Mouse (Mus musculus) ovary, adult 18-20 months (tissue): Measurements from ENCODE around the gene Tinagl1.

Experiments used
- DNase-seq: peaks from one replicate; pipeline ENCODE4 v3.0.0; 2022; ENCODE audit warnings: low spot score, mixed read lengths

Tinagl1 gene

DNA sequence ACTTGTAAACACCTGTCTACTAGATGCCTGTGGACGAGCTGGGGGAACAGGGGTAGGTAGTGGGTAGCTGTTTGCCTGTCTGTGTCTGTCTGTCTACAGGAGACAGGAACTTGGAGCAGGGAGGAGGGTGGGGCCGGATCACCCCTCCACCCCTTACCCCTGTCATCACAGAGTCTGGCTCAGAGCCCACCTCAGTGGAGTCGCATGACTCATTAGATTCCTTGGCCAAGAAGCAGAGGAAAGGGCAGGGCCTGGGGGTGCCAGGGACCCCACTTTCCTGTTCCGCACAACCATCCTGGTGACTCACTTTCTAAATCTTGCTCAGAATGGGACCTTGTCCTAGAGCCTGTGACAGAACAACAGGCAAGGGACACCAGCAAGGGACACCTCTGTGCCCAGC is 2.2 kb upstream of the Tinagl1 start:
- no peak for DNase-seq

DNA sequence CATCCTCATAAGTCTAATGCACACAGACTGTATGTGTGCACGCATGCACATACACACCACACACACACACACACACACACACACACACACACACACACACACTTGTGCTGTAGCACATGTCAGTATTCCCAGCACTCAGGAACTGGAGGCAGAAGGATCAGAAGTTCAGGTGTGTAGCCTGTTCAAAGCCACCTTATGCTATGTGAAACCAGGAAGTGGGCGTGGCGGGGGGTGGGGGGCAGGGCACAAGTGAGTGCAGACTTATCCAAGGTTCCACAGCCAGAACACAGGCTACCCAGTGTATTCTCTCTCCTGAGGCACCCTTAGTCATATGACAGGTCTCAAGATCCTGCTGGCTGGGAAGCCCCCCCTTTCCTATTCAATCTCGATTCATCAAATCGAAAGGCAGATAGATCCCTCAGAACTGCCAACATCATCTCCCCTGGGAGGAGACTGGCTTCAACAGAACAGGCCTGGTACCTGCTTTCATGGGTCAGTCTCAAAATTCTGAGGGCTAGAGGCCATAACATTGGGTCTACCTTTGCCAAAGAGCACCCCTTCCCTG is 1.3 kb upstream of the Tinagl1 start:
- DNase-seq: no peak

DNA sequence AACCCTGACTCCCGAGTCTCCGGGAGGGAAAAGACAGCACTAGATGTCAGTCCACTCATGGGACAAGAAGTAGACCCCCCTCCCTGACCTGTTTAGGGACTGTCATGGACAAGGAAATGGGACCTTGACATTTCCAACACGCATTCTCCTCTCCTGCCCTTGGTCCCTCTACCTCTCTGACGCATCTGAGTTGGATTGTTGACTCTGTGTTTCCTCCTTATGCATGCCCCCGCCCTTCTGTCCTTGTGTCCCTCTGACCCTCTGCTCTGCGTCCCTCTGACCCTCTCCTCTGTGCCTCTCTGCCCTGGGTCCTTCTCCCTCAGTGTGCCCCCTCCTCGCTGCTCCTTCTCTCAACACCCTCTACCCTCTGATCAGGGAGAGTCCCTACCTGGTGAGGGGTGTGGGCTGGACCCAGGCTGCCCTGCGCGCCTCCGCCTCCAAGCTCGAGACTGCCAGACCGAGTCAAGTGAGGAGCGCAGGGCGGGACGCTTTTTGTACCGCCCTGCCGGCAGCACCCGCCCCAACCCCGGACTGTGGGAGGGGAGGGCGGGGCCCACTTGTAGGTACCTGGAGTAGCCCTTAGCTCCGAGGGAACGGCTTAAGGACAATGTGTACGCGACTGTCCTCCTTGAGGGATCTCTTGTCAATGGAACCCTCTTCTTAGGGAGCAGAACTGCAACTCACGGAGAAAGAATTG is 439 bp downstream of the Tinagl1 start:
- DNase-seq: peak; percentile 39

DNA sequence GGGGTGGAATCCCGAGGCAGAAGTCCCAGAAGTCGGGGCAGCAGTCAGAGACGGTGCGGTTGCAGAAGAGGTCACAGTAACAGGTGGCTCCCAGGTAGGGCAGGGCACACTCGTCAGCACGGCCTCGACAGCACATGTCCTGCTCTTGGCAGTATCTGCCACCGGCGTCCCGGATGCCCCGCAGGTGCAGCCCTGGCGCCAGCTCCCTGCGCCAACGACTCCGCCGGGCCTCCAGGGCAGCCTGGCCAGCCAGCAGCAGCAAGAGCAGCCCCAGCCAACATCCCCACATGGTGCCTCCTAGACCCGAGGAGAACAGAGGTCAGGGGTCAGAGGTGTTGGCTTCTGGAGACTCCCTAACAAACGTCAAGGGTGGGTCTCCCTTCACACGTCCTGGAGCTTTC is 1.0 kb downstream of the Tinagl1 start:
- no peak for DNase-seq

- no peak for DNase-seq
Observed at GRCm38 (mm10) chr4:130173060-130173822, 1.7 kb downstream of the Tinagl1 start.

DNA sequence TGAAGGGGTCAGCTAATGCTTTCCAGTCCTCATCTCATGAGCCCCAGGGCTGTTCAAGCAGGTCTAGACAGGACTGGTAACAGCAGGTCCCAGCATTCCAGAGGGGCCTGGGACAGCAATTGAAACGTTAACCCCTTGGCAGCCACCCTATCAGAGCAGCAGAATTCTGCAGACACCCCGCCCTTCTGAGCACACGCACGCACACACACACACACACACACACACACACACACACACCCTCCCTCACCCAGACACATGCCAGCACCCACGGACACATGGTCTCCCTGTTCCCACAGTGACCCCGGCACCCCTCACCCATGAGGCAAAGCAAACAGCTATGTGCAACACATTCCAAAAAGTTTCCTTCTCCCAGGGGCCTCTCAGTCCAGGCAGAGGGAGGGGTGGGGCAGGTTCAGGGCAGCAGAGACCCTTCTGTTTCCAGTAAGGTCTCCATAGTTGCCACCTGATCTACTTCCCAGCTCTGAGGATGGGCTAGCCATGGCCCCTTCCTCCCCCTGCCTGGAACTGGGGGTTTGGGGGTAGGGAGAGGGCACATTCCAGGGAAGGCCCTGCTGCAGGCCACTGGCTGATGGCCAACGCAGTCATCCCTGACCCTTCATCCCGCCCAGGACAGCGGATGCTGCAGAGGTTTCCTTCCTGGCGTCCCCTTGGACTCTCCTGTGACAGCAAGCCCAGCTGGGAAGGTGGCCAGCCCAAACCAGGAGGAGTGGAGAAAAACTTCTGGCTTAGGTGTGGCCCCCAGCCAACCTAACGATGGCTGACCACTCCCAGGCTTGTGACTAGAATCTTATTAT is 2.8 kb downstream of the Tinagl1 start:
- no peak for DNase-seq

- DNase-seq: no peak
Observed at GRCm38 (mm10) chr4:130170362-130170761, 4.6 kb downstream of the Tinagl1 start.

DNA sequence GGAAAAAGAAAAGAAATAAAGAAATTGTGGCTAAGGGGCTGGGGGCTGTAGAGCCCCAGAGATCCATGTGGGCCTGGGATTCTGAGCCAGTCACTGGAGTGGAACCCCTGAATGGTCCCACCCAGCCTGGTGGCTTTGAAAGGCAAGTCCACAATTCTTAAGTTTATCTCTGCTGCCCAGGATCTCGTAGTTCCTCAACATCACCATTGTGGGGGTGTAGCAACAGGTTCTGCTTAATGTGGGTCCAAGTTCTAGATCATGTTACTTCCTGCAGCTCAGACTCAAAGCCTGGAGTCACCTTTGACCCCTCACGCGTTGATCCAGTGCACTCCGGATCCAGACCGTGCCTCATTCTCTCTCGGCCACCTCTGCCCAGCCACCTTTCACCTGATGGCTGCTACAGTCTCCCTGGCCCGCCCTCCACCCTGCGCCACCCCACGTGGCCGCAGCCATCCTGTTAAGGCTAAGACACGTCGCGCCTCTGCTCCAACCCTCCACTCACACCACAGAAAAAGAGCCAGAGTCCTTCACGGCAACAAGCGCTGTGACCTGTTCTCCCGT is 5.4 kb downstream of the Tinagl1 start:
- no peak for DNase-seq

DNA sequence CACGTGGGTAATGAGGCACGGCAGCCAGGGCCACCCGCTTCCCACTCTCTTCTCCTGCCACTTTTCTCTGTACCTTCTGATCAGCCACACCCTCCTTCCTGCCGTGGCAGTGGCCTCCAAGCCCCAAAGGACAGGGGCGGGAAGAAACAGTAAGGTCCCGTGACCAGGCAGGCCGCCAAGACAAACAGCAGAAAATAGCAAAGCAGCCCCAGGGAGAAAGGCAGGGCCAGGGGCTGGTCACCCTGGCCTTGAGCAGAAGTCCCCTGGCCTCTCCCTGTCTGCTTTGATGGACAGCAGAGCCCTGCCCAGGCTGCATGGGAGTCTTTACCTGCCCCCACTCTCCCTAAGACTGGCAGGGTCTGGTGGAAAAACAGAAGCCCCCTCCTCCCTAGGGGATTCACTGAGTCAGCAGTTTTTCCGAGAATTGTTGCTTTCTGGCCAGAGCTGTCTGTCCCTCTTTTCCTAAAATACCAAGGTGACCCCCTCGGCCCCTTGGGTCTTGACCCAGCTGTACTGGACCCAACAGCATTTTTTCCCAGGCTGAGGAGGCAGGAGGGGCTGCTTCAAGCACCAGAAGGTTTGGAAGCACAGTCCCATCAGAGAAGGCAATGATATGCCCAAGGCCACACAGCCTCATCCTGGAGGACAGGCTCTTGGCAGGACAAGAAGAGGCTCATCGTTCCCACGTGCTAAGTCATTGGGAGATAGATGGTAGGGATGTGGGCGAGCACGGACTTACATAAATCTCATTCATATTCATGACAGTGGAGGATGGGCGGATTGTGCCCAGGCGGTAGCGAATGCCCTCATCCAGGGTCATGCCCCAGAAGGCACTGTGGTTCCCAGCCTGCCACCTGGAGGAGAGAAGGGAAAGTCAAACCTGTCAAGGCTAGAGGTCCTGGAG is 6.4 kb downstream of the Tinagl1 start:
- peak; percentile 91 for DNase-seq

- no peak for DNase-seq
Observed at GRCm38 (mm10) chr4:130167814-130168213, 7.1 kb downstream of the Tinagl1 start.

- no peak for DNase-seq
Observed at GRCm38 (mm10) chr4:130167321-130167720, 7.6 kb downstream of the Tinagl1 start.

GRCm38 (mm10) chr4:130166592-130166991 is 8.3 kb downstream of the Tinagl1 start:
- DNase-seq: no peak

- DNase-seq: no peak
Observed at GRCm38 (mm10) chr4:130166061-130166460, 8.9 kb downstream of the Tinagl1 start.

DNA sequence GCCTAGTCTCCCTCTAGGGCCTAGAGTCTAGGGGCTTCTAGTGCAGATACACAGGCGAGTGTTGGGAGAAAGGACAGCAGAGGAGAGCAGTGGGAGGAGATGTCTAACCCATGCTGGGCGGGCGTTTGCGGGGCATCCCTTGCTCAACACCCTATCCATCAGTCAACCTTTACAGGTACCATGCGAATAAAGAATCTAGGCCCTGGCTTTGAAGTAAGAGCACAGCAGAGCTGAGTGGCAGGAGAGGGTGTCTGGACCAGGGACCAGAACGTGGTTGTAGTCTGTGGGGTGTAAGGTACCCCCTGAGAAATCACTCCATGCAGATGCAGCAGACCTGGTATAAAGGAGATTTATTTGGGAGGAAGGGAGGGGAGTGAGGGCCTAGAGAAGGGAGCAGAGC is 10.8 kb downstream of the Tinagl1 start:
- DNase-seq: no peak

DNA sequence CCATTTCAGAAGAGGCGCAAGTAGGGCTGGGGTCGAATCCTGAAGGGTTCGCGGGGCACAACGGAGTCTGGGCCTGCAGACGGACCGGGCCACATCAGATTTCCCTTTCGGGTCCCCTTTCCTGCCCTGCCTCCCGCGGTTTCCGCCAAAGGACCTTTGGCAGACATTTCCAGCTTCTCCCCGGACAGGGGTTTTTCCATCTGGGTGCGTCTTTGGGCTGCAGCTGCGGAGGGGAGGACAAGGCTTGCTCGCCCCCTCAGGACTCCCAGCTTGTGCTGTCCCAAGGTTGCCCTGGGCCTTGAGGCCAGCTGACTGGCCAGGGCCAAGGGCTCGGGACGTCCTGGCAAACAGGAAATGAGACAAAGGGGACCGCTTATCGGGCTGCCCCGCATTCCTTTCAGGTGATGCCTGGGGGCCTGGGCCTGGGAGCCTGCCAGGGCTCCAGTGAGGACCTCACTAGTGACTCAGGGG is 11.5 kb downstream of the Tinagl1 start:
- peak; percentile 41 for DNase-seq

DNA sequence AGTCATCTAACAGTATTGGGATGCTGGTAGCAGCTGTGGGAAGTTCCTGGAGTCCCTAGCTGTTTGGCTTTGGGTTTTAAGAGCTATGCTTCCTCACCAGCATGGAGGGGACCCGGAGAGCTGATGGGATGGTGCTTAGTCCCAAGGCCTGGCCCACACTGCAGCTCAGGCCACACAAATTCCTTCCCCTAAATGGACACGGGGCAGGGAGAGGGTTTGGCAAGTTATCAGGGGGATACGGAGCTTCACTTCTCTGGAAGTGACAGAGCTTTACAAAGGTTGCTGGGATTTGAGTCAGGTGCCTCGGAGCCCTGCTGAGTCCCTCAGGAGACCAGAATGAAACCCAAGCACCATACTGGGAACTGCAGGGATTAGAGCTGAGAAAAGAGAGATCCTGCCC is 13.6 kb downstream of the Tinagl1 start:
- DNase-seq: no peak

- DNase-seq: no peak
Observed at GRCm38 (mm10) chr4:130156812-130157371, 18.0 kb downstream of the Tinagl1 start.

- DNase-seq: no peak
Observed at GRCm38 (mm10) chr4:130154250-130154649, 20.7 kb downstream of the Tinagl1 start.

- DNase-seq: no peak
Observed at GRCm38 (mm10) chr4:130148405-130148804, 26.5 kb downstream of the Tinagl1 start.

DNA sequence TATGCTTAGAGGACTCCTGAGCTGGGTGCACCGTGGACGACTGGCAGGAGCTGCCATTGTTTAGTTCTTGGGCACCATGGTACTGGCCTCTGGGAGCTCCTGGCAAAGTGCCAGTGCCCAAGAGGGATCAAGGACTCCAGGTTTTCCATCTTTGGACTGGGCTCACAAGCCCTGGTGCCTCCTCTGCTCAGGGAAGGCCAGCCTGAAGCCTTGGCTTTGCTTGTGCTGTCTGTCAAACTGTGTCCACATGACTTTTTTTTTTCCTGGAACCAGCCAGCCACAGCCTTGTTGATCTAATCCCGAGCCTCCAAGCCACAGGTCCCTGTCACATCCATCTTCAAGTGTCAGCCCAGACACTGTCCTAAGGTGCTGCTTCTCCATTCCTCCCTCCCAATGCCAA is 33.1 kb downstream of the Tinagl1 start:
- DNase-seq: no peak

DNA sequence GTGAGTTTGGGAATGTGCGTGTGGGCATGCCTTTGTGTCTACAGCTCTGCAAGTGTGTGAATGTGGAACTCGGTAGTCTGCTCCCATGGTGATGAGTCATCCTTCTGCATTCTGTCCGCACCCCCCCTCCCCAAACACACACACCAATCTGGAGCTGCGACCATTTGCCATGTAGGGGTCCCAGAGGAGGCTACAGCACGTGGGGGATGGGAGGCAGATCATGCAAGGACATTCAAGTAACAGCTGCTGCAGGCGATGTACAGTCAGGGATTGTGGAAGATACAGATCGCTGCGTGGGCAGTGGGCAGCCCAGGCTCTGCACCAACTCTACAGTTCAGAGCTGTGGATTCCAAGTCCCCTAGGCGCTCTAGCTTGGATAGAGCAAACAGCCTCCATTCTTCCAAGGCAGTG is 33.9 kb downstream of the Tinagl1 start:
- DNase-seq: no peak
